Mouse (Mus musculus): ENCODE results near the gene Dph2. TPM values are rescaled to one million over a fixed set of nuclear protein-coding genes. Genes with fewer than 3 reads are reported as not detected.

The Dph2 gene
- polyA plus RNA-seq, 1 experiment: 16.6 TPM

DNA sequence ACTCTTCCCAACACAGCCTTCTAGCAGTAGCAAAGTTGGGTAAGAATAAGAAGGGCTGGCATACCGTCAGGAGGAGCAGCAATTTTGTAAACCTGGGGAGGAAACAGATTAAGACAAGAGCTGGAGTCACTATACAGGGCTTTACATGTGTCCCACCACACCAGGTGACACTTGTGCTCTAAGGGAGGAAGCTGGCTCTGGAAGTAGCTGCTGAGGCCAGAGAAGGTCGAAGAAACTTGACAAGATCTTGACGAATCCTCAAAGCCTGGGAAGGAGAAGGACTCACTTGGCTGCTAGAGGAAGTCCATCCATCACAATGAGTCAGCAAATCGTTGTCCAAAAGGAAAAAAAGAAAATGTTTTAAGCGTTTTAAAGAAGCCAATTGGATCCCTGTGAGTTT lies 24.6 kb upstream of the Dph2 start:
- H3K27ac ChIP-seq (ENCODE audit: insufficient read depth, low read length): no peak overlapping the region
- WGBS: 86% methylated on average over 5 of the region's 5 CpGs
- H3K4me3 ChIP-seq (replicated peaks; ENCODE audit: insufficient read depth, low read depth, low read length): no peak overlapping the region
- H3K4me1 ChIP-seq (ENCODE audit: control insufficient read depth, insufficient read depth, low read length): peaks cover 10% of the 10 kb centered on the region
- no peak for DNase-seq
- H3K27me3 ChIP-seq (ENCODE audit: control insufficient read depth, insufficient read depth, low read length): no peaks in the 10 kb centered on the region
- TF ChIP-seq POLR2A (IDR thresholded peaks at IDR 0.05; ENCODE audit: borderline replicate concordance, insufficient read depth, low read length): no peak
- TF ChIP-seq CTCF (IDR thresholded peaks at IDR 0.05; ENCODE audit: borderline replicate concordance, insufficient read depth, low read depth, low read length): no peak

DNA sequence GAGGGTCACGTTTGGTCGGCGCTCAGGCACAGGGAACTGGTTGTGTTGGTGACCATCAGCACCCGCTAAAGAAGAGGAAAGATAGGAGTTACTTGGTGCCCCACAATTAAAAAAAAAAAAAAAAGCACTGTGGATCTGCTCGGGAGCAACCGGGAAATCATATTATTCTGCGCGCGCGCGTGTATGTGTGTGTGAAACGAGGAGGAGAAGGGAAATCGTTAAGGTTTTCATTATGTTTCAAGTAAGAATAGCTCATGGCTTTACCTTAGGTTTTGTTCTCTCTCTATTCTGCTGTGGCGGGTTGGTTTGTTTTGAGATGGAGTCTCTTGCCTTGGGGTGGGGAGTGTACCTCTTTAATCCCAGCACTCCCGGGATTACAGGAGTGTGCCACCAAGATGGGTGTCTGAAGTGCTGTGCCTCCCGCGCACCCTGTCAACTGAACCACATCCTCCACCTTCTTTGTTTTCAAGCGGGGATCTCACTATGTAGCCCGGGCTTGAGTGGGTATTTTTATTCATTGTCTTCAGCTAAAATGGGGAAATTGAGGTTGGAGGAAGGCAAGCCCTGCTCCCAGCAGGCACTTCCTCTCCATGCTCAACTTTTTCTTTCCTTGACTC lies 23.8 kb upstream of the Dph2 start:
- DNase-seq: no peak
- Histone ChIP-seq H3K4me3 (replicated peaks; ENCODE audit: insufficient read depth, low read depth, low read length) (peak overlapping the region; percentile 98), H3K27me3 (ENCODE audit: control insufficient read depth, insufficient read depth, low read length) (no peaks in the 10 kb centered on the region), H3K4me1 (ENCODE audit: control insufficient read depth, insufficient read depth, low read length) (peaks cover 16% of the 10 kb centered on the region), H3K27ac (ENCODE audit: insufficient read depth, low read length) (peak overlapping the region; percentile 92; the same call in 1 of the 2 replicates)
- TF ChIP-seq POLR2A (IDR thresholded peaks at IDR 0.05; ENCODE audit: borderline replicate concordance, insufficient read depth, low read length) (no peak), CTCF (IDR thresholded peaks at IDR 0.05; ENCODE audit: borderline replicate concordance, insufficient read depth, low read depth, low read length) (no peak)
- WGBS: 1% methylated on average over 19 of the region's 19 CpGs

DNA sequence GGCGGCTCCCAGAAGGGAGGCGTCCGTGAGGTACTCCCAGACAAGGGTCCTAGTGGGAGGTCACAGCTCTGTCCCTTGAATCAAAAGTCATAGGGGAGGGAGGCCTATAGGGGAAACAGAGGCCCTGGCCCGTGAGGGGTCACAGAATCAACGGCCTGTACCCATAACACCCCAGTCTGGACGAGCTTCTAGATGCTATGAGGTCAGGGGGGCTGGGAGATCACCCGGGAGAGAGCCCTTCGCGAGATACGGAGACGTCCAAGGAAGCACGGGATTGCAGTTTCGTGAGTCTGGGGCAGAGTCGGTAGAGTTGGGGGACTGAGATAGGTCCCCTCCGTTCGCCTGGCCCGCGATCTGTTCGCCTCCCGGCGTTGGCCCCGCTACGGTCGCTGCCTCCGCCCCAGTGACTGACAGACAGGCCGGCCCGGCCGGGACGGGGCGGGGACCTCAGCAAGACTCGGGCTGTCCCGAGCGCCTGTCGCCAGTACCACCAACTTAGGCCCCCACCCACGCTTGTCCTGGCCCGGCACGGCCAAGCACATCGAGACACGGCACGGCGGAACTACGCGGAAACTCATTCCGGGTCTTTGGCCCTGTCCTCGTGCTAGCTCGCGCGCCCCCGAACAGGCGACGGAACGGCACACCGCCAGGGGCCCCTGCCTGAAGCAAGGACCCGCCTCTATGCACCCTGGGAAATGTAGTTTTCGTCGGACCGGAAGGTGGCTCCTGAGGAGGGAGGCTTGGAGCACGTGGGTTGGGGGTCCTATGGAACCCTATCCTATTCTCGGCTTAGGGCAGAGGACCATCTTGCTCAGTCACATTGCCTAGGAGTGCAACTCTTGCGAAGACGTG lies 23.0 kb upstream of the Dph2 start, which contains the start of gene Ipo13:
Ipo13 (minus strand) TSS at position 409 of the 852 bp plus-strand sequence.
- WGBS: under 1% methylated on average over 61 of the region's 61 CpGs
- Histone ChIP-seq H3K27ac (ENCODE audit: insufficient read depth, low read length) (peak within 1 kb of the TSS; percentile 92), H3K4me3 (replicated peaks; ENCODE audit: insufficient read depth, low read depth, low read length) (peak within 1 kb of the TSS; percentile 98), H3K4me1 (ENCODE audit: control insufficient read depth, insufficient read depth, low read length) (peaks cover 16% of the 10 kb centered on the region), H3K27me3 (ENCODE audit: control insufficient read depth, insufficient read depth, low read length) (no peaks in the 10 kb centered on the region)
- no peak for TF ChIP-seq CTCF (IDR thresholded peaks at IDR 0.05; ENCODE audit: borderline replicate concordance, insufficient read depth, low read depth, low read length)
- TF ChIP-seq POLR2A (IDR thresholded peaks at IDR 0.05; ENCODE audit: borderline replicate concordance, insufficient read depth, low read length): peak; percentile 78
- peak; percentile 91 to 97 for DNase-seq

DNA sequence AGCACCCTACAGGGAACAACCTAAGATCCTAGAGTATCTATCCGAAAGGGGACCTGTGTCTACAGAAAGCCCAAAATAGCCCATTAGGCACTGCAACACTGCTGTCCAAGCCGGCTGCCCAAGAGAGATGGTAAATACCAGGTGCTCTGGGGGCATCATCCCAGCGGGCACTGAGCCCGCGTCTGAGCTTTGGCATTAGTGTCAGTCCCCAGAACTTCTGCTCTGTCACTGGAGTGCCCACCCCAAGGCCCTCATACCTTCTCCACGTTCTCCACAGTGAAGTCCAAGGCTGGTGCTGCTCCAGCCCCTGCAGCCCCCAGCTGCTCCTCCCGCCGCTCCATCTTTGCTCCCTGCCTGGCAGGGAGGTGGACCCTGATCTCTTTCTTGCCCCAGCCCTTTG lies 22.2 kb upstream of the Dph2 start:
- 0% methylated on average over 8 of the region's 8 CpGs for WGBS
- peak; percentile 62 to 66 for DNase-seq
- Histone ChIP-seq H3K4me3 (replicated peaks; ENCODE audit: insufficient read depth, low read depth, low read length) (peak overlapping the region; percentile 98), H3K27me3 (ENCODE audit: control insufficient read depth, insufficient read depth, low read length) (no peaks in the 10 kb centered on the region), H3K4me1 (ENCODE audit: control insufficient read depth, insufficient read depth, low read length) (peaks cover 21% of the 10 kb centered on the region), H3K27ac (ENCODE audit: insufficient read depth, low read length) (peak overlapping the region; percentile 92)
- TF ChIP-seq POLR2A (IDR thresholded peaks at IDR 0.05; ENCODE audit: borderline replicate concordance, insufficient read depth, low read length): 0 out of 2 replicates have a peak, but pooled peaks have one; percentile 2
- no peak for TF ChIP-seq CTCF (IDR thresholded peaks at IDR 0.05; ENCODE audit: borderline replicate concordance, insufficient read depth, low read depth, low read length)

DNA sequence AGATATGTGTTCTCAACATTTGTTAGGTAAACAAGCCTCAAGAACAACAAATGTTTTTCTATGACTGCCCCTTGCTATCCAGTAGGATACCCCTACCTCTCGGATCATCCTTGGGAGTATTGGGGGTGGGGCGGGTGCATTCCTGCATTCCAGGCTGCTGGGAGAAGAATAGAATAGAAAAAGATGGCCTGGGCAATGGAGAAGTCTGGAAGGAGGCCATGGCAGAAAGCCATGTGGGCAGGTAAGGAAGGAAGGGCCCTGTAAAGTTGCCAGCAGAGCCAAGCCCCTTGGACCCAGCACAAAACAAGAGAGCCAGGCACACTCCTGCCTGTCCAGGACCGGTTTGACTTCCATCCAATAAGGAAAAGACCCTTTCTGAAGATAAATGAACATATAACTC lies 21.6 kb upstream of the Dph2 start:
- DNase-seq: peak; percentile 82 to 85
- TF ChIP-seq CTCF (IDR thresholded peaks at IDR 0.05; ENCODE audit: borderline replicate concordance, insufficient read depth, low read depth, low read length): no peak
- TF ChIP-seq POLR2A (IDR thresholded peaks at IDR 0.05; ENCODE audit: borderline replicate concordance, insufficient read depth, low read length): no peak
- peaks cover 23% of the 10 kb centered on the region for H3K4me1 ChIP-seq (ENCODE audit: control insufficient read depth, insufficient read depth, low read length)
- 7% methylated on average over 3 of the region's 3 CpGs for WGBS
- H3K27me3 ChIP-seq (ENCODE audit: control insufficient read depth, insufficient read depth, low read length): no peaks in the 10 kb centered on the region
- H3K27ac ChIP-seq (ENCODE audit: insufficient read depth, low read length): peak overlapping the region; percentile 92
- peak overlapping the region; percentile 98 for H3K4me3 ChIP-seq (replicated peaks; ENCODE audit: insufficient read depth, low read depth, low read length)

DNA sequence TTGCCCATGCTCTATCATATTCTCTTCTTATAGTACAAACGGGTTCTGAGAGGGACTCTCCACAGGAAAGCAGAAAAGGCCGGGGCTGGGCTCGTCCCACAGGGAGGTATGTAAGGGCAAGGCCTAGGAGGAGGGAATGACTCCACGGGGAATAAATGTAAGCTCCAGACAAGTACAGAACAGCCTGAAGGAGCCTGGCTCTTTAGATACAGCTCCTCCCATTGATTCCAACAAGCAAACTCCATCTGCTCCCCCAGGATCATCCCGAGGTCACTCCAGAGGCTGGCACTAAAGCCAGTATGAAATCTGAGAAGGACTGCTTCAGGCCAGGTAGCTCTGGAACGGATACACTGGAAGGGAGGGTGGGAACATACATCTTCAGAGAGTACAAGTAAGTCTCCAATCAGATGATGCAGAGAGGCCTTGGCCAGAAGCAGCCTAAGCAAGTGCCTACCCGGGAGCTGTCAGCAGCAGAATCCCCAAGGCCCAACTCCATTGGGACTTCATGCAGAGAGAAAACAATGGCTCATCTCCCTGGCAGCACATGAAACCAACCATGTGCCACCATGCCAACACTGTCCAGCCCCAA lies 20.9 kb upstream of the Dph2 start:
- H3K4me3 ChIP-seq (replicated peaks; ENCODE audit: insufficient read depth, low read depth, low read length): peak overlapping the region; percentile 98
- H3K4me1 ChIP-seq (ENCODE audit: control insufficient read depth, insufficient read depth, low read length): peaks cover 29% of the 10 kb centered on the region
- H3K27ac ChIP-seq (ENCODE audit: insufficient read depth, low read length): peak overlapping the region; percentile 92
- peak in 1 of 2 experiments; percentile 50 for DNase-seq
- WGBS: 3% methylated on average over 7 of the region's 7 CpGs
- TF ChIP-seq POLR2A (IDR thresholded peaks at IDR 0.05; ENCODE audit: borderline replicate concordance, insufficient read depth, low read length): no peak
- TF ChIP-seq CTCF (IDR thresholded peaks at IDR 0.05; ENCODE audit: borderline replicate concordance, insufficient read depth, low read depth, low read length): no peak
- H3K27me3 ChIP-seq (ENCODE audit: control insufficient read depth, insufficient read depth, low read length): no peaks in the 10 kb centered on the region

DNA sequence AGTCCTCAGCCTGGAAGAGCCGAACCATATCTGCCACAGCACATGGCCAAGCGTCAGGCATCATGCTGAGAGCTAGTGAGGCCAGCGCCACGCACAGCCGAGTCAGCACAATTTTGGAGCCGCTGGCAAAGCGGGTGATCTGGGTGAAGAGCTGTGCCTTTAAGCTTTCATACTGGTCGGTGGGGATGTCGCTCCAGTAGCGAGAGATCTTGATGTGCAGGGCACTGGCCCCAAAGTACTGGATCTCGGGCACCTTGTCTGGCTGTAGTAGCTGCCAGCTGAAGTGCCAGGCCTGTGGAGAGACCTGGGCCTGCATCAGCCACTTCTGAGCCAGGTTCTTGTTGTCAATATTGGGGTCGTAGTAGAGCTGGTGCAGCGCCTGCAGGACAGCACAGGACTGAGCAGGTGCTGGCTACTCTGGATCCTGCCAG lies 20.3 kb upstream of the Dph2 start:
- no peak for TF ChIP-seq POLR2A (IDR thresholded peaks at IDR 0.05; ENCODE audit: borderline replicate concordance, insufficient read depth, low read length)
- TF ChIP-seq CTCF (IDR thresholded peaks at IDR 0.05; ENCODE audit: borderline replicate concordance, insufficient read depth, low read depth, low read length): no peak
- peak overlapping the region; percentile 98 for H3K4me3 ChIP-seq (replicated peaks; ENCODE audit: insufficient read depth, low read depth, low read length)
- WGBS: 10% methylated on average over 13 of the region's 13 CpGs
- H3K27ac ChIP-seq (ENCODE audit: insufficient read depth, low read length): peak overlapping the region; percentile 92
- DNase-seq: peak; percentile 82 to 83
- peaks cover 29% of the 10 kb centered on the region for H3K4me1 ChIP-seq (ENCODE audit: control insufficient read depth, insufficient read depth, low read length)
- no peaks in the 10 kb centered on the region for H3K27me3 ChIP-seq (ENCODE audit: control insufficient read depth, insufficient read depth, low read length)
